8 mouse cellular contexts compared by ENCODE assay signal in the genomic region with DNA sequence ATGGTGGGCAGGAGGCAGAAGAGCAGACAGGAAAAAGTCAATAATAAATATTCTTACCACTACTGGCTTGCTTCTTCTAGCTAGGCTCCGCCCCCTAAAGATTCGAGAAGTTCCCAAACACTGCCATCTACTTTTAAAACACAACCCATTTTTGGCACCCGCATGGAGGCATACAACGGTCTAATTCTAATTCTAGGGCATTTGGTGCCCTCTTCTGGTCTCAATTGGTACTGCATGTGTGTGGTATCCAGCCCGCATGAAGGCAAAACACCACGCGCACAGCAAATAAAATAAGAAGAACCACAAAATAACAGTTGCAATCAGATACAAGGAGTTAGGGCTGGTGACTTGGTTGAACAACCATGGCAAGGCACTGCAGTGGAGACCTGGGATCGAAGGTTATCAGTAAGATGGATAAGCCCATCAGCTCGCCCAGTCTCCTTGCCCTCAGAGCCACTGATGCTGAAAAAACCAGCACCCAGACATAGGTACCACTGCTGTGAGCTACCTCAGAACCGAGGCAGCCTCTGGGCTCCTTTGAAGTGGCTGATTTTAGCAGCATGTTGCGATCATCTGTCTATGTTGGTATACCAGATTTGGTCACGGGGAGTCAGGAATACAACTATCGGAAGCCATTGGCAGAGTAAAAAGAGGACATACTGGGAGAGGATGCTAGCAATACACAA. TPM values are rescaled to one million over a fixed set of nuclear protein-coding genes. Genes with fewer than 3 reads are reported as not detected.
DNase-seq lines count a peak whose midpoint lies in the region; ATAC-seq and TF ChIP-seq lines count a peak whose summit lies in the region.

No protein-coding gene starts in this region.

- H3K9me3 ChIP-seq in heart, embryonic 11.5 days (replicated peaks; ENCODE audit: control insufficient read depth, low read length) = no peaks in the 10 kb centered on the region
- no peaks in the 10 kb centered on the region for H3K9me3 ChIP-seq in heart, embryonic 13.5 days

- peak; percentile 43; the same call in 1 of the 2 replicates for TF ChIP-seq CTCF in spleen, adult 2 months (IDR thresholded peaks at IDR 0.05; ENCODE audit: extremely low read depth, insufficient read depth, insufficient read length, insufficient replicate concordance)

- H3K27ac ChIP-seq in heart, embryonic 11.5 days (ENCODE audit: low read depth, low read length) = no peak overlapping the region
- no peak overlapping the region for H3K27ac ChIP-seq in heart, embryonic 13.5 days (replicated peaks)
- no peak overlapping the region for H3K27ac ChIP-seq in spleen, adult 2 months (ENCODE audit: insufficient read depth, low read length)

- ATAC-seq in heart, embryonic 11.5 days (replicated peaks; ENCODE audit: insufficient number of reproducible peaks, low FRiP score, low TSS enrichment) = no peak
- no peak for ATAC-seq in heart, embryonic 13.5 days (ENCODE audit: extremely low read depth, insufficient number of reproducible peaks, low FRiP score, low TSS enrichment)

- no peak for TF ChIP-seq POLR2A in spleen, adult 2 months (IDR thresholded peaks at IDR 0.05; ENCODE audit: low read depth, low read length)

- no peaks in the 10 kb centered on the region for H3K36me3 ChIP-seq in heart, embryonic 11.5 days (ENCODE audit: control insufficient read depth, insufficient read depth, low read length)
- H3K36me3 ChIP-seq in heart, embryonic 13.5 days = no peaks in the 10 kb centered on the region
- no peaks in the 10 kb centered on the region for H3K36me3 ChIP-seq in spleen, adult 2 months (ENCODE audit: control insufficient read depth, insufficient read depth, low read length)

- 38% methylated on average over 13 of the region's 13 CpGs for WGBS in heart, embryonic 11.5 days (ENCODE audit: insufficient replicate concordance)
- 33% methylated on average over 13 of the region's 13 CpGs for WGBS in heart, embryonic 13.5 days
- 39% methylated on average over 13 of the region's 13 CpGs for WGBS in spleen, adult 2 months

- no peaks in the 10 kb centered on the region for H3K27me3 ChIP-seq in heart, embryonic 11.5 days (ENCODE audit: control insufficient read depth, insufficient read depth, low read length)
- H3K27me3 ChIP-seq in heart, embryonic 13.5 days (replicated peaks) = peaks cover 9% of the 10 kb centered on the region; the same call in 1 of the 2 replicates
- no peaks in the 10 kb centered on the region for H3K27me3 ChIP-seq in spleen, adult 2 months (ENCODE audit: control insufficient read depth, insufficient read depth, low read length)

- H3K4me1 ChIP-seq in heart, embryonic 11.5 days (ENCODE audit: control insufficient read depth, insufficient read depth, low read length) = no peaks in the 10 kb centered on the region
- peaks cover 9% of the 10 kb centered on the region for H3K4me1 ChIP-seq in heart, embryonic 13.5 days
- H3K4me1 ChIP-seq in spleen, adult 2 months (ENCODE audit: control insufficient read depth, insufficient read depth, insufficient read length) = 0 out of 2 replicates have a peak, but pooled peaks cover 3% of the 10 kb centered on the region

- H3K9ac ChIP-seq in heart, embryonic 11.5 days (ENCODE audit: low read depth, low read length) = no peak overlapping the region
- H3K9ac ChIP-seq in heart, embryonic 13.5 days = no peak overlapping the region

- peak; percentile 92 for DNase-seq in heart, adult 11 months
- peak; percentile 84 for DNase-seq in adrenal gland, postnatal 14 days
- peak; percentile 57 for DNase-seq in embryo, embryonic 11.5 days (ENCODE audit: low read depth, low spot score)
- DNase-seq in layer of hippocampus, postnatal 14 days (ENCODE audit: low spot score in 2 of 2) = peak; percentile 82 to 88
- DNase-seq in lung, postnatal 4 days = peak; percentile 42 to 84
- DNase-seq in spleen, adult 2 months (ENCODE audit: low read depth in 1 of 2, low spot score in 2 of 2) = peak; percentile 66 to 67

- no peak overlapping the region for H3K4me2 ChIP-seq in heart, embryonic 11.5 days
- peak overlapping the region; percentile 16; the same call in 1 of the 2 replicates for H3K4me2 ChIP-seq in heart, embryonic 13.5 days

- no peak overlapping the region for H3K4me3 ChIP-seq in heart, embryonic 11.5 days (ENCODE audit: low read depth, low read length)
- H3K4me3 ChIP-seq in heart, embryonic 13.5 days = no peak overlapping the region
- H3K4me3 ChIP-seq in spleen, adult 2 months (ENCODE audit: extremely low read depth, insufficient read depth, insufficient read length) = no peak overlapping the region

RNA-seq across cellular contexts. Expression of a gene that starts 4.4 kb away (rescaled TPM):
- 20.0 and 20.4 TPM in 2 replicates for polyA plus RNA-seq in heart, embryonic 11.5 days (2014; fragmentation: Nextera tagmentation; extraction: Ambion mirVana)
- 17.4 and 20.4 TPM in 2 replicates for total RNA-seq in adrenal gland, postnatal 14 days (2021)
- polyA plus RNA-seq in heart, embryonic 13.5 days (2015; fragmentation: Nextera tagmentation; extraction: Ambion mirVana) = 14.0 and 15.0 TPM in 2 replicates
- total RNA-seq in layer of hippocampus, postnatal 14 days (2021) = 10 to 100 TPM; 22.1 to 24.9 TPM
- 11.2 and 17.9 TPM in 2 replicates for polyA plus RNA-seq in spleen, adult 2 months (2012; rRNA removed)

RNA-seq across cellular contexts. Expression of a gene that starts 46.8 kb away (rescaled TPM):
- 19.0 TPM in 2 replicates for polyA plus RNA-seq in heart, embryonic 11.5 days (2014; fragmentation: Nextera tagmentation; extraction: Ambion mirVana)
- total RNA-seq in adrenal gland, postnatal 14 days (2021) = 38.4 and 40.1 TPM in 2 replicates
- 14.5 and 15.2 TPM in 2 replicates for polyA plus RNA-seq in heart, embryonic 13.5 days (2015; fragmentation: Nextera tagmentation; extraction: Ambion mirVana)
- 10 to 100 TPM; 28.1 to 31.0 TPM for total RNA-seq in layer of hippocampus, postnatal 14 days (2021)
- polyA plus RNA-seq in spleen, adult 2 months (2012; rRNA removed) = 15.5 and 20.8 TPM in 2 replicates

RNA-seq across cellular contexts. Expression of a gene that starts 51.8 kb away (rescaled TPM):
- polyA plus RNA-seq in heart, embryonic 11.5 days (2014; fragmentation: Nextera tagmentation; extraction: Ambion mirVana) = 11.4 and 12.2 TPM in 2 replicates
- 9.3 and 10.6 TPM in 2 replicates for total RNA-seq in adrenal gland, postnatal 14 days (2021)
- polyA plus RNA-seq in heart, embryonic 13.5 days (2015; fragmentation: Nextera tagmentation; extraction: Ambion mirVana) = 11.5 and 11.7 TPM in 2 replicates
- 10 to 100 TPM; 13.2 TPM for total RNA-seq in layer of hippocampus, postnatal 14 days (2021)
- 21.8 and 26.2 TPM in 2 replicates for polyA plus RNA-seq in spleen, adult 2 months (2012; rRNA removed)
